Mouse (Mus musculus) heart, adult 2 months (tissue): ENCODE results near the gene Cplx3.

ENCODE experiments used
- EP300 ChIP-seq: fragments of 200-500 bp; IDR thresholded peaks from 2 replicates; pipeline ENCODE4 v1.6.1; 2011; ENCODE audit warnings: low read depth, low read length, control low read depth; ENCODE audit not compliant: insufficient read depth
- POLR2A ChIP-seq: fragments of 200-500 bp; IDR thresholded peaks from 2 replicates; pipeline ENCODE4 v1.6.1; 2011; ENCODE audit warnings: mild to moderate bottlenecking, low read depth, low read length, control low read depth; ENCODE audit not compliant: insufficient read depth

DNA sequence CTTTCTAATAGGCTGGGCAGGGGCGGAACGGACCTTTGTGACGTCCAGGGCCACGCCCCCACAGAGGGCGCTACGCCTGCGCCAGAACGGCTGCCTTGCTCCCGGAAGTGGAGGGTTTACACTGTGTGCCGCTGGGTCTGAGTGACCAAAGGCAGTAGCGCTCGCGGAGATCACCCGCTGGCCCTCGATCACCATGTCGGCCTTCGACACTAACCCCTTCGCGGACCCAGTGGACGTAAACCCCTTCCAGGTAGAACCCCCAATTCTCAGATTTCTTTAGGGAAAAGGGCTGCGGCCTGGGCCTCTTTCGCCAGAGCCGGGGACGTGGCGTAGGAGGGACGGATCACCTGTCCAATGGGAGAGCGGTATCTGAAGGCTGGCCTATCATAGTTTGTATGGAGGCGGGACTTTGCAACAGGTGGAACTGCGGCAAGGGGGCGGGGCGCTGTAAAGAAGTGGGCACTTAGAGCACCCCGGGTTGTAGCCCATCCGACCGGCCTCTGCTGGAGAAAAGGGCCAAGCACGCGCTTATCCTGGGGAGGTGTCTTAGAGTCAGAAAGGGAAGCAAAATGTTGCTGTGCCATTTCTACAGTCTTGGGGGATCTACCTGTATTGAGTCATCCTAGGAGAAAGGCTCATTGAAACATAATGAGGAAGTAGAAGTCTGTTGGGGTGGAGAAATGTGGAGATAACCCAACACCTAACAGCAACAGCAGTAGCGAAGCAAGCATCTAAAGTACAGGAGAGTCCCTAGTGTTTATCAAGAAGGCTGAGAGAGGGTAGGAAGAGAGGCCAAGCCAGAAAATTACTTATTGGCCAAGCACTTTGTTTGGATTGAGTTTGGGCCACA is 45.0 kb downstream of the Cplx3 start, which contains the start of gene Scamp2:
- TF ChIP-seq EP300: peak; percentile 76
- peak; percentile 91 for TF ChIP-seq POLR2A
